Mouse (Mus musculus): ENCODE results near the gene March10. TPM values are rescaled to one million over a fixed set of nuclear protein-coding genes. Genes with fewer than 3 reads are reported as not detected.

The March10 gene
- polyA plus RNA-seq, 1 experiment from 2014 or later = 1.2 TPM

GRCm38 (mm10) chr11:105366051-105366450 is 90.5 kb downstream of the March10 start:
- ATAC-seq (replicated peaks; ENCODE audit: low FRiP score, low read depth) = no peak
- Histone ChIP-seq H3K27me3 (ENCODE audit: insufficient read depth, low read length) (no peaks in the 10 kb centered on the region), H3K9ac (ENCODE audit: low read depth, low read length) (no peak overlapping the region), H3K27ac (no peak overlapping the region), H3K4me1 (replicated peaks; ENCODE audit: insufficient read depth, low read length) (peaks cover 13% of the 10 kb centered on the region; the same call in 1 of the 2 replicates), H3K9me3 (replicated peaks; ENCODE audit: low read length) (no peaks in the 10 kb centered on the region), H3K36me3 (ENCODE audit: insufficient read depth, low read length) (no peaks in the 10 kb centered on the region), H3K4me2 (ENCODE audit: low read length) (no peak overlapping the region), H3K4me3 (replicated peaks; ENCODE audit: low read depth, low read length) (no peak overlapping the region)
- no peak for DNase-seq (ENCODE audit: low spot score)
- no peak for TF ChIP-seq CTCF (IDR thresholded peaks at IDR 0.05; ENCODE audit: low read depth)
- WGBS = 84% methylated on average over 3 of the region's 4 CpGs

GRCm38 (mm10) chr11:105365611-105366010 is 90.9 kb downstream of the March10 start:
- Histone ChIP-seq H3K4me2 (ENCODE audit: low read length) (no peak overlapping the region), H3K4me3 (replicated peaks; ENCODE audit: low read depth, low read length) (no peak overlapping the region), H3K9me3 (replicated peaks; ENCODE audit: low read length) (no peaks in the 10 kb centered on the region), H3K27me3 (ENCODE audit: insufficient read depth, low read length) (no peaks in the 10 kb centered on the region), H3K27ac (no peak overlapping the region), H3K36me3 (ENCODE audit: insufficient read depth, low read length) (no peaks in the 10 kb centered on the region), H3K4me1 (replicated peaks; ENCODE audit: insufficient read depth, low read length) (peaks cover 12% of the 10 kb centered on the region; the same call in 1 of the 2 replicates), H3K9ac (ENCODE audit: low read depth, low read length) (no peak overlapping the region)
- TF ChIP-seq CTCF (IDR thresholded peaks at IDR 0.05; ENCODE audit: low read depth) = no peak
- DNase-seq (ENCODE audit: low spot score) = no peak
- ATAC-seq (replicated peaks; ENCODE audit: low FRiP score, low read depth) = no peak
- 84% methylated on average over 3 of the region's 3 CpGs for WGBS

GRCm38 (mm10) chr11:105364386-105365065 is 92.0 kb downstream of the March10 start:
- 23% methylated on average over 12 of the region's 12 CpGs for WGBS
- Histone ChIP-seq H3K9me3 (replicated peaks; ENCODE audit: low read length) (no peaks in the 10 kb centered on the region), H3K27ac (no peak overlapping the region), H3K27me3 (ENCODE audit: insufficient read depth, low read length) (no peaks in the 10 kb centered on the region), H3K4me1 (replicated peaks; ENCODE audit: insufficient read depth, low read length) (peaks cover 12% of the 10 kb centered on the region; the same call in 1 of the 2 replicates), H3K9ac (ENCODE audit: low read depth, low read length) (no peak overlapping the region), H3K36me3 (ENCODE audit: insufficient read depth, low read length) (no peaks in the 10 kb centered on the region), H3K4me3 (replicated peaks; ENCODE audit: low read depth, low read length) (0 out of 2 replicates have a peak overlapping the region, but pooled peaks have one; percentile 2), H3K4me2 (ENCODE audit: low read length) (peak overlapping the region; percentile 39)
- ATAC-seq (replicated peaks; ENCODE audit: low FRiP score, low read depth) = no peak
- DNase-seq (ENCODE audit: low spot score) = peak; percentile 19
- TF ChIP-seq CTCF (IDR thresholded peaks at IDR 0.05; ENCODE audit: low read depth) = no peak

GRCm38 (mm10) chr11:105363598-105364385 is 92.7 kb downstream of the March10 start:
- ATAC-seq (replicated peaks; ENCODE audit: low FRiP score, low read depth) (no peak), DNase-seq (ENCODE audit: low spot score) (peak; percentile 62)
- 32% methylated on average over 12 of the region's 12 CpGs for WGBS
- H3K9me3 ChIP-seq (replicated peaks; ENCODE audit: low read length) = no peaks in the 10 kb centered on the region
- no peaks in the 10 kb centered on the region for H3K27me3 ChIP-seq (ENCODE audit: insufficient read depth, low read length)
- H3K27ac ChIP-seq = 0 out of 2 replicates have a peak overlapping the region, but pooled peaks have one; percentile 1
- no peaks in the 10 kb centered on the region for H3K36me3 ChIP-seq (ENCODE audit: insufficient read depth, low read length)
- H3K4me1 ChIP-seq (replicated peaks; ENCODE audit: insufficient read depth, low read length) = peaks cover 12% of the 10 kb centered on the region; the same call in 1 of the 2 replicates
- H3K4me2 ChIP-seq (ENCODE audit: low read length) = peak overlapping the region; percentile 88
- peak overlapping the region; percentile 42 for H3K4me3 ChIP-seq (replicated peaks; ENCODE audit: low read depth, low read length)
- 0 out of 2 replicates have a peak overlapping the region, but pooled peaks have one; percentile 61 for H3K9ac ChIP-seq (ENCODE audit: low read depth, low read length)
- TF ChIP-seq CTCF (IDR thresholded peaks at IDR 0.05; ENCODE audit: low read depth) = no peak

- TF ChIP-seq CTCF (IDR thresholded peaks at IDR 0.05; ENCODE audit: low read depth) = peak; percentile 84
- ATAC-seq (replicated peaks; ENCODE audit: low FRiP score, low read depth) = peak; percentile 79
- 2% methylated on average over 40 of the region's 40 CpGs for WGBS
- Histone ChIP-seq H3K4me3 (replicated peaks; ENCODE audit: low read depth, low read length) (peak overlapping the region; percentile 42), H3K36me3 (ENCODE audit: insufficient read depth, low read length) (no peaks in the 10 kb centered on the region), H3K9me3 (replicated peaks; ENCODE audit: low read length) (no peaks in the 10 kb centered on the region), H3K4me1 (replicated peaks; ENCODE audit: insufficient read depth, low read length) (peaks cover 12% of the 10 kb centered on the region; the same call in 1 of the 2 replicates), H3K27me3 (ENCODE audit: insufficient read depth, low read length) (no peaks in the 10 kb centered on the region), H3K9ac (ENCODE audit: low read depth, low read length) (peak overlapping the region; percentile 61), H3K27ac (0 out of 2 replicates have a peak overlapping the region, but pooled peaks have one; percentile 1), H3K4me2 (ENCODE audit: low read length) (peak overlapping the region; percentile 88)
- peak; percentile 80 for DNase-seq (ENCODE audit: low spot score)
Observed at GRCm38 (mm10) chr11:105362946-105363597, 93.5 kb downstream of the March10 start.
